Mouse (Mus musculus): ENCODE data around the gene Cacfd1. TPM values are rescaled to one million over a fixed set of nuclear protein-coding genes. Genes with fewer than 3 reads are reported as not detected.
A peak's percentile ranks its signal among the peaks of the same experiment; 100 is the strongest.

Gene Cacfd1
- 18.4 TPM for polyA plus RNA-seq (2012; fragmentation: generic; extraction: Trizol)
- long read RNA-seq, experiment 1, transcript Cacfd1-205 (5 exons, 2,689 nt) = major isoform, 22 of 35 reads
- long read RNA-seq, experiment 1, partial matches to known transcripts = 5 of 35 reads
- long read RNA-seq, experiment 1, other reads (novel, unspliced or antisense) = 3 of 35 reads
- long read RNA-seq, experiment 2, transcript Cacfd1-205 (5 exons, 2,689 nt) = major isoform, 173 of 200 reads
- long read RNA-seq, experiment 2, partial matches to known transcripts = 2 of 200 reads
- long read RNA-seq, experiment 2, other reads (novel, unspliced or antisense) = 22 of 200 reads

DNA sequence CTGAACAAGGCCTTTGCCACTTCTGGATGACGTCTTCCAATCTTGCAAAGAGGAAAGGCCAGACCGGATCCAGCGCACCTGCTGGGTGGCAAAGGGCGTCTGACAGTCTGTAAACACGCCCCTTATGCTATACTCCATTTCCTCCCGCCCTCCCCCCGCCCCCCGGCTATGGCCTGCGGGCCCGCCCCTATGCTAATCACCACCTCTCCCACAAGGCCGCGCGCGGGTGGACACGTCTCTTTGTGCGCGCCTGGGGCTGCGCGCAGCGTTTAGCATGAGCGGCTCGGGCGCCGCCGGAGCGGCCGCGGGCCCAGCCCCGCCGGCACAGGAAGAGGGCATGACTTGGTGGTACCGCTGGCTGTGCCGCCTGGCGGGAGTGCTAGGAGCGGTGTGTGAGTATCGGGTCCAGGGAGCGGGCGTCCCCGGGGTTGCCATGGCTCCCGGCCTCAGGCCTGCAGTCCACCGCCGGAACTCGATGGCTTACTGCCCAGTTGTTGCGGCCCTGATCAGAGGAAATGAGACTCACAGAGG is at the start of gene Cacfd1:
TSS of gene Cacfd1 (plus strand) at position 213 of the 531 bp plus-strand sequence.
- Histone ChIP-seq H3K4me3 (ENCODE audit: insufficient read depth, poor library complexity, severe bottlenecking) (peak within 1 kb of the TSS; percentile 56), H3K79me2 (ENCODE audit: control insufficient read depth, insufficient read depth) (peaks cover 23% of the 10 kb centered on the region), H3K79me3 (ENCODE audit: low read depth) (peaks cover 4% of the 10 kb centered on the region), H3ac (ENCODE audit: control insufficient read depth, insufficient read length, low read depth) (peak within 1 kb of the TSS; percentile 74), H3K27me3 (ENCODE audit: control insufficient read depth, insufficient read depth, insufficient read length) (peaks cover 20% of the 10 kb centered on the region), H3K36me3 (ENCODE audit: control insufficient read depth, insufficient read depth) (peaks cover 16% of the 10 kb centered on the region)
- TF ChIP-seq FOSL1 (IDR thresholded peaks at IDR 0.05; ENCODE audit: insufficient read depth, low read length, poor library complexity, severe bottlenecking) (no peak), MAX (IDR thresholded peaks at IDR 0.05) (peak; percentile 9), CEBPB (IDR thresholded peaks at IDR 0.05; ENCODE audit: low read depth) (no peak)

GRCm38 (mm10) chr2:26960756-26961155 is 49.0 kb upstream of the Cacfd1 start:
- H3K79me2 ChIP-seq (ENCODE audit: control insufficient read depth, insufficient read depth) = peaks cover 49% of the 10 kb centered on the region
- H3K79me3 ChIP-seq (ENCODE audit: low read depth) = peaks cover 18% of the 10 kb centered on the region
- no peaks in the 10 kb centered on the region for H3K27me3 ChIP-seq (ENCODE audit: control insufficient read depth, insufficient read depth, insufficient read length)
- TF ChIP-seq CEBPB (IDR thresholded peaks at IDR 0.05; ENCODE audit: low read depth) (no peak), CTCF (IDR thresholded peaks at IDR 0.05; ENCODE audit: control insufficient read depth, insufficient read depth, insufficient read length) (no peak), MAX (IDR thresholded peaks at IDR 0.05) (no peak), MYOD1 (IDR thresholded peaks at IDR 0.05; ENCODE audit: control insufficient read depth, insufficient read length, low read depth) (no peak), USF1 (IDR thresholded peaks at IDR 0.05; ENCODE audit: low read depth) (no peak), MYOG (IDR thresholded peaks at IDR 0.05; ENCODE audit: control insufficient read depth, extremely low read depth, insufficient read length) (no peak), FOSL1 (IDR thresholded peaks at IDR 0.05; ENCODE audit: insufficient read depth, low read length, poor library complexity, severe bottlenecking) (no peak)
- H3ac ChIP-seq (ENCODE audit: control insufficient read depth, insufficient read length, low read depth) = no peak overlapping the region
- no peak overlapping the region for H3K4me3 ChIP-seq (ENCODE audit: insufficient read depth, poor library complexity, severe bottlenecking)
- peaks cover 68% of the 10 kb centered on the region for H3K36me3 ChIP-seq (ENCODE audit: control insufficient read depth, insufficient read depth)

GRCm38 (mm10) chr2:26963923-26964723 is 45.6 kb upstream of the Cacfd1 start, which contains the start of gene Rexo4:
Rexo4 (minus strand) TSS chr2:26964386.
- Histone ChIP-seq H3K4me3 (ENCODE audit: insufficient read depth, poor library complexity, severe bottlenecking) (peak within 1 kb of the TSS; percentile 92), H3K79me3 (ENCODE audit: low read depth) (peaks cover 18% of the 10 kb centered on the region), H3K79me2 (ENCODE audit: control insufficient read depth, insufficient read depth) (peaks cover 49% of the 10 kb centered on the region), H3K36me3 (ENCODE audit: control insufficient read depth, insufficient read depth) (peaks cover 35% of the 10 kb centered on the region), H3K27me3 (ENCODE audit: control insufficient read depth, insufficient read depth, insufficient read length) (no peaks in the 10 kb centered on the region), H3ac (ENCODE audit: control insufficient read depth, insufficient read length, low read depth) (peak within 1 kb of the TSS; percentile 77)
- TF ChIP-seq MAX (IDR thresholded peaks at IDR 0.05) (peak; percentile 78), CTCF (IDR thresholded peaks at IDR 0.05; ENCODE audit: control insufficient read depth, insufficient read depth, insufficient read length) (no peak)

- H3K36me3 ChIP-seq (ENCODE audit: control insufficient read depth, insufficient read depth) = peaks cover 31% of the 10 kb centered on the region
- H3K27me3 ChIP-seq (ENCODE audit: control insufficient read depth, insufficient read depth, insufficient read length) = peaks cover 2% of the 10 kb centered on the region
- peaks cover 43% of the 10 kb centered on the region for H3K79me2 ChIP-seq (ENCODE audit: control insufficient read depth, insufficient read depth)
- peak overlapping the region; percentile 92 for H3K4me3 ChIP-seq (ENCODE audit: insufficient read depth, poor library complexity, severe bottlenecking)
- H3ac ChIP-seq (ENCODE audit: control insufficient read depth, insufficient read length, low read depth) = peak overlapping the region; percentile 15
- peaks cover 18% of the 10 kb centered on the region for H3K79me3 ChIP-seq (ENCODE audit: low read depth)
- TF ChIP-seq USF1 (IDR thresholded peaks at IDR 0.05; ENCODE audit: low read depth) = no peak
These were observed 44.9 kb upstream of the Cacfd1 start for GRCm38 (mm10) chr2:26964724-26965370.

DNA sequence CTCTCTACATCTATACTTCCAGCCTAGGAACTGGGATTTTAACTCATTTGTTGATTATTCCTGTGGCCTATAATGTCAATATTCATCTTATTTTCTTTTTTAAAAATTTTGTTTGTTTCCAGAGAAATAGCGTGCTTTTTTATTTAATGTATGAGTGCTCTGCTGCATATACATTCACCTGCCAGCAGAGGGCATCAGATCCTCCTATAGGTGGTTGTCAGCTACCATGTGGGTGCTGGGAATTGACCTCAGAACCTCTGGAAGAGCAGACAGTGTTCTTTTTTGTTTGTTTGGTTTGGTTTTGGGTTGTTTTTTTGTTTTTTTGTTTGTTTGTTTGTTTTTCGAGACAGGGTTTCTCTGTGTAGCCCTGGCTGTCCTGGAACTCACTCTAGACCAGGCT is 42.5 kb upstream of the Cacfd1 start:
- no peak overlapping the region for H3K4me3 ChIP-seq (ENCODE audit: insufficient read depth, poor library complexity, severe bottlenecking)
- no peak for TF ChIP-seq MYOG (IDR thresholded peaks at IDR 0.05; ENCODE audit: control insufficient read depth, extremely low read depth, insufficient read length)
- TF ChIP-seq FOSL1 (IDR thresholded peaks at IDR 0.05; ENCODE audit: insufficient read depth, low read length, poor library complexity, severe bottlenecking) = no peak
- TF ChIP-seq MYOD1 (IDR thresholded peaks at IDR 0.05; ENCODE audit: control insufficient read depth, insufficient read length, low read depth) = no peak
- no peak for TF ChIP-seq USF1 (IDR thresholded peaks at IDR 0.05; ENCODE audit: low read depth)
- no peak for TF ChIP-seq MAX (IDR thresholded peaks at IDR 0.05)
- no peak for TF ChIP-seq CEBPB (IDR thresholded peaks at IDR 0.05; ENCODE audit: low read depth)
- H3K36me3 ChIP-seq (ENCODE audit: control insufficient read depth, insufficient read depth) = peaks cover 8% of the 10 kb centered on the region
- peaks cover 14% of the 10 kb centered on the region for H3K79me3 ChIP-seq (ENCODE audit: low read depth)
- H3K79me2 ChIP-seq (ENCODE audit: control insufficient read depth, insufficient read depth) = peaks cover 19% of the 10 kb centered on the region
- no peak overlapping the region for H3ac ChIP-seq (ENCODE audit: control insufficient read depth, insufficient read length, low read depth)
- H3K27me3 ChIP-seq (ENCODE audit: control insufficient read depth, insufficient read depth, insufficient read length) = peaks cover 4% of the 10 kb centered on the region
